Mouse (Mus musculus) urinary bladder, postnatal 10 days (tissue): ENCODE results near the gene Smtn.

Experiments
- DNase-seq: peaks from one replicate; pipeline ENCODE4 v3.0.0; 2022; ENCODE audit warnings: low spot score

The Smtn gene

DNA sequence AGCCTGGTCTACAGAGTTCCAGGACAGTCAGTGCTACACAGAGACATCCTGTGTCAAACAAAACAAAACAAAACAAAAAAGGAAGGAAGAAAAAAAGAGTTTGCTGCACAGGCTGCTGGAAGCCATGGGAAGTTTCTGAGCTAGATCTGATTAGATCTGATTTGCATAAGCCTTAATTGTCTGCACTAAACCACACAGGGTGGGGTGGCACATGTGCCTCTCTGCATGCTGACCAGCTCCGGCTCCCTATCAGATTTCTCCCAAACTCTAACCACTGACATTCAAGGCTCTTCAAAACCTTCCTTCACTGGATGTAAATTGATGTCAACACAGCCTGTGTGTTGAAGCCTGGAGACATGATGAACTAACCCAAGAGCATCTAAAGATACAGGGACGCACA, 6.6 kb upstream of the Smtn start:
- no peak for DNase-seq

DNA sequence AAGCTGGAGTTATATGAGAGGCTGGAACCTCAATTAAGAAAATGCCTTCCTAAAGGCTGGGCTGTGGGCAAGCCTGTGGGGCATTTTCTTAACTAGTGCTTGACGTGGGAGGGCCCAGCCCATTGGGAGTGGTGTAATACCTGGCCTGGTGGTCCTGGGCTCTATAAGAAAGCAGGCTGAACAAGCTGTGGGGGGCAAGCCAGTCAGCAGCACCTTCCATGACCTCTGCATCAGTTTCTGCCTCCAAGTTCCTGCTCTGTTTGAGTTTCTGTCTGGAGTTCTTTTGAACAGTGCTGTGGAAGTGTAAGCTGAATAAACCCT, 5.8 kb upstream of the Smtn start:
- DNase-seq, result no peak

DNA sequence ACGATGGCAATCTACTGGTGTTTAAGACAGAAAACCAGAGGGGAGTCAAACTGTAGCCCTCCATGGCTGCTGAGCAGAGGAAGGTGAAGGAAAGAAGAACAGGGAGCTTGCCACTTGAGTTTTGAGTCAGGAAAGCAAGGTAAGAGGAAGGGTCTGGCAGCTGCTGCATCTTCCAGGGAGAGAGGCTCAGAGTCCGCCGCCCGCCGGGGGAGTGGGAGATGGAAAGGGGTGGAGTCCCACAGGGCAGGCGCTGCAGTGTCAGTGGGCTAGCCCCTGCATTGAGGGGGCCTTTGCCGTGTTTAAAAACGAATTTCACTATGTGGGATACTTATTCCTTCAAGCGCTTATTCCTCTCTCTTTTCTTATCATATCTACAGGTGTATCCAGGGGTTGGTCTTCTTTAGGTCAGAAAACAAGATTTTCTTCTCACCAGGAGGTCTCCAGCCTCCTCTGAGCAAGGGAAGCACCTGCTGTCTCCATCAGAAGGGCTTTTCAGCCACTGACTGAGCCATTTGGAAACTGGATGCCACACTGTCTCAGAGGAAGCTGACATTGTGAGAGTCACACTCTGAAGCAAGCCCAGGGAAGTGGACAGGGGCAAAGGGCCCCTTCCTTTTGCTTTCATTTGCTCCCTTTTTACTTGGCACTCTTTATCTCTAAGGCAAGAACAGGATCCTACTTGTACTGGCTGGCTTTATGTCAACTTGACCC, 5.3 kb upstream of the Smtn start:
- no peak for DNase-seq

DNA sequence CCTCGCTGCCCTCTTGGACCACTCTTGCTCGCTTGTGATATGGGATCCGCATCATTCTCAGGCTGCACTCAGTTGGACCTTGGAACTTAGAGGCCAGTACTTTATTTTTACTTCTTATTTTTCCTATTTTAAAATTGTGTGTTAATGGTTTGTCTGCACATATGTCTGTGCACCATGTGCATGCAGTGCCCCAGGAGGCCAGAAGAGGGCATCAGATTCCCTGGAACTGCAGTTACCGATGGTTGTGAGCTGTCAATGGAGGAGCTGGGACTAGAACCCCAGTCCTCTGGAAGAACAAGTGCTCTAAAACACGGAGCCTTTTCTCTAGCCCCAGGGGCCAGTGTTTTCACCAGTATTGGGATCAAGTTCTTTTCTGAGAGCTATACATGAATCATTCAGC, 4.0 kb upstream of the Smtn start:
- no peak for DNase-seq

DNA sequence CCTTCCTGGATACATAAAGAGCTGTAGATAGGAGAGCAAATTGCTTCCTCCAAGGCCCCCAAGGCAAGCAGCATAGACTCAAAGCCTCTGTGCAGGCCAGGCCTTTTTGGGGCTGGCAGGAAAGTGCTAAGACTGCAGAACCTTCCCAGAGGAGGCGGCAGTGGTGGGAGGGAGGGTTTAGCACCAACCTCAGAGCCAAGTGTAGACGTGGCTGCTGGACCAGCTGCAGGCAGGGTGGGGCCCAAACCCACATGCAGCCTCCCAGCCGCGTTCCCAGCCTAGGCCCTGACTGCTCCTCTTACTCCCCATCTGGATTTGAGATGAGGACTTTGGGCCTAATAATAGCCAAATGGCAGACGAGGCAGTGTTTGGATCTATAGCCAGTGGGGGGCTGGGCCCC, 2.6 kb upstream of the Smtn start:
- DNase-seq, result no peak

DNA sequence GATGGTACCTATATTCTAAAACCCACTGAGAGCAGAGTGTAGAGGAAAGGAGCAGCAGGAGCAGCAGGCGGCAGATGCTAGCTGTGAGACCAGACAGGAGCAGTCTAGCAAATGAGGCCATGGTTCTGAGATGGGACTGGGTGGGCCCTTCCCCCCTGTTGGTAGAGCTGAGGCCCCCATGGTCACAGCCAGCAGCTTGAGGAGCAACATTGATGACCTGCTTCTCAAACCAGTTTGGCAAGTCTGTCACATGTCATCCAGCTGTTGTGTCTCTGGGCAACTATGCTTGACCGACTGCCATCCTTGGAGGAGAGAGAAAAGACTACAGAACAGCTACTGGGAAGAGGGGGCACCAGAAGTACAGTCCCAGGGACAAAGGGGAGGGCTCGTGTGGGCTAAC, 1.5 kb upstream of the Smtn start:
- DNase-seq, result no peak

DNA sequence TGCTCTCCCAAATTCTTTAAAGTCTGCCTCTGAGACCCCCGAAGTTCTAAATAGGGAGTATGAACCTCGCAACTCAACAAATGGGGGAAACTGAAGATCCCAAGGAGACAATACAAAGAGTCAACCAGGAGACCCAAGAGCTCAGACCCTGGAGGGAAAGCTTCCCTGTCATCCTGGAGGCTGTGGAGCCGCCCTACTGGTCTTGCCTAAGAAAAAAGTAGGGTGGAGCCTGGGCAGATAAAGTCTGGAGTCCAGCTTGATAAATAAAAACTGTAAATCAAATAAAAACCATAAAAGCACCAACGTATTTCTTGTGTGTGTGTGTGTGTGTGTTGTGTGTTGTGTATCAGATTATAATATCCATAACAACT, 601 bp downstream of the Smtn start:
- no peak for DNase-seq

DNA sequence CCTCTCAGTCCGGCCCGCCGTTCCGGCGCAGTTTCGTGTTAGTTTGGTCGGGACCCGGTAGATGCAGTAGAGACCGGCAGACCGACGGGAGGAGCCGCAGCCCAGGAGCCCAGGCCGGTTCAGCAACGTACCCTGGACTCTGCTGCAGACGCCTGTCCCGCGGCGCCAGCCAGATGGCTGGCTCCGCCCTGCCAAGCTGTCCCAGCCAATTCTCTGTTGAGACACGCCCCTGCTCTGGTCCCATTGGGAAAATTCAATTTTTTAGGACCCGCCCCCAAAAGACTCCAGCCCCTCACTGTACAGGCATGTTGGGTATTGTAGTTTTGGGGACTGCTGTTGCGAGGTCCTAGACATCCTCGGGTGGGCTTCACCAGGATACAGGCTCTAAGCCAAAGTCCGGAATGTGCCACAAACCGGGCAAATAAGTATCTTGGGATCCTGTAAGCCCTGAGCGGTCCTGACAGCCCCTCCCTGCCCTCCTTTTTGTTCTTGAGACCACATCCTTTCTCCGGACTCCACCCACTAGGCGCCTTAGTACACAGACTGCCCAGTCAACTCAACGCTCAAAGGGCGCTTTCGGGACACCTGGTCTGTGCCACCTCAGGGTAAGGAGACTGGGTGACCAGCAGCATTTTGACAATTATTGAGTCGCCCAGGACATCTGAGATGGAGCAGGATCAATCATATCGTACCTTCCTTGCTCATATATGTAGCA, 1.1 kb downstream of the Smtn start:
- peak; percentile 79 for DNase-seq

DNA sequence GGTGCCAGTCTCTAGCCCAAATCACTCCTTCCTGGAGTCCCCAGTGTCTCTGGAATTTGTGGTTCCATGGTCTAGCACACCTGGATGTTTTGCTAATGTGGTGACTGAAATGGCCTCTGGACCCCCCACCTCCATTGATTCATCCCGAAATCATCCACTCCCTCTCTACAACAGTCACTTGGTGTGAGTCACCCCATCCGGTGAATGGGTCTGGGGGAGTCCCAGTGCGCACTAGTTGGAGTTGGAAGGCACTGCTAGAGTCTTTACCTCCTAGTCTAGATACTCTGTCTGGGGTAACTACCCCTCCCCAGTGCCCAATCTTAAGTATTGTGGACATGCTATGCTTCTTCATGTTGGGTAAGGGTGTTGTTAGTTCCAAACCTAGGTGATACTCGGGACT, 2.1 kb downstream of the Smtn start:
- no peak for DNase-seq

DNA sequence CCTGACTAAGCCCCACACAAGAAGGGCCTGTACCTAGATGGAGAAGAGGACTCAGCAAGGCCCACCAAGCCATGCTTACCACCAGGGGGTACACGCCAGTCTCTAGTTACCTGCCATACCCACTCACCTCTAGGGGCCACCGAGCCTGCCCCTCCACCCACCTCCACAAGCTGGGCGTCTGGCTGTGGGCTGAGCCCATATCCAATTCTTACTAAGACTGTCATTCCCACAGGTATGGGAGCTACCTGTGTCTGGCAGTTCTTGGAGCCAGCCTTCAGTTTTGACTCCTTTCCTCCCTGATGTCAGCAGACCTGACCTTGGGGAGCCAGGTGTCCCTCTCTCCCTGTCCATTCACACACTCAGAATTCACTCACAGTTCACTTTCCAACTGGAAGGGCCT, 2.7 kb downstream of the Smtn start:
- no peak for DNase-seq

DNA sequence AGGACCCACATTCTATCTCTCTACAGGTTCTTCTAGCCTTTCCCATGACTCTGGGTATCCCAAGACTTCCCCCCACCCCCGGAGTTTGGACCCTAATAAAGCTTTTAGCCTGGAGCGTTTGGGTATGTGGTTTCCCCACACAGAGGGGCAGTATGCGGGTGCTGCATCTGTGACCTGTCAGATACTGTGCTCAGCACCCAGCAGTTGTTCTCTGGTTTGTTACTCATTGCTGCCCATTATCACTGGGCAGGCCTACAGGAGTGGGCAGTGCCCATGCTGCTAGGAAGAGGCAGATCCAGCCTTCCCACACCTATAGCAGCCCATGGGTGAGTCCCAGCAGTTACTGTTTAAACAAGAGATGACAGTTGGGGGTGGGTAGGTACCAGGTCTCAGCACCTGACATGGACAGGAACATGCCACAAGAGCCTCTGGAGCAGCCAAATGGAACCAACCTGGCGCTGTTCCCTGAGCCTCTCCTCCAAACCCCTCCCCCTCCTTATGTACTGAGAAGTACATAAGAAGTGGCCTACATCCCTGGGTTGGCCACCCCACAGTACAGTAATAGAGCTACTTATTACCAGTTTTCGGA, 3.6 kb downstream of the Smtn start:
- DNase-seq, result no peak

DNA sequence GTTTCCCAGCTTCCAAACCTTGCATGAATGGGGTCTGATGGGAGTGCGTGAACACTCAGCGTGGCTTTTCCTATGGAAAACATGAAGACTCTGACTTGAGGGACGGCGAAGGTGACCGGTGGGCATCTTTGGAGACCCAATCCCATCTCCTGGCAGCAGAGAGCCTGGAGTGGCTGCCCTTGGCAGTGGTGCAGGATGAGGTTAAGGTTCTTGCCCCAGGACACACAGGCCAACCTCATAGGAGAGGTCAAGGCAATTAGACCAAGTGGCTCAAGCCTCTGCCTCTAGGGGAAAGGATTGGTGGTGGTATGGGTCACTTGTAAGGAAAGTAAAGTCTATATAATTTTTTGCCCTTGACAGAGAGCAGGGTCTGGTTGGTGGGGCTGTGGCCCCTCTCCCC, 4.3 kb downstream of the Smtn start:
- DNase-seq, result no peak

DNA sequence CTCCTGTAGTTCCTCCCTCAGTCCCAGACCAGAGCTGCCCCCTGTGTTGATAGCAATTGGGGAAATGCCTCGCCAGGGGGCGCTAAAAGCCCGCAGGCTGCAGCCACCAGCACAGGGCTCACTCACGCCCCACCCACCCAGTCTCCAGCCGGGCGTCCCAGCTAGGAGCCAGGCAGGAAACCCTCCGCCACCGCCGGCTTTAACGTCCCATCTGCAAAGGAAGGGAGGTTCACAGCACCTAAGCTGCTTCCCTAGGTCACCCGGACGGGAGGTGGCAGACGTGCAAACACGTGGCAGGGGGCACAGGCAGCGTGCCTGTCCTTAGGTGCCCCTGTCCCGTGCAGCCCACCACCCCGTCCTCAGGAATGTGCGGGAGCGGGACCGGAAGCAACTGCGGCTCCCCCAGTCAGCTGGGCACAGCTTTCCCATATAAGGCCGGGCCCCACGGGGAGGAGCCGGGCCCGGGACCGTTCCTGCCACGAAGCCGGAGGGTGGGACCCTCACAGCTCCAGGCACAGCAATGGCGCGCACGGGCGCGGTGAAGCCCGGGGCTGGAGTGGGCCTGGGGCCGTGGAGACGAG, 4.9 kb downstream of the Smtn start:
- DNase-seq, result peak; percentile 93

DNA sequence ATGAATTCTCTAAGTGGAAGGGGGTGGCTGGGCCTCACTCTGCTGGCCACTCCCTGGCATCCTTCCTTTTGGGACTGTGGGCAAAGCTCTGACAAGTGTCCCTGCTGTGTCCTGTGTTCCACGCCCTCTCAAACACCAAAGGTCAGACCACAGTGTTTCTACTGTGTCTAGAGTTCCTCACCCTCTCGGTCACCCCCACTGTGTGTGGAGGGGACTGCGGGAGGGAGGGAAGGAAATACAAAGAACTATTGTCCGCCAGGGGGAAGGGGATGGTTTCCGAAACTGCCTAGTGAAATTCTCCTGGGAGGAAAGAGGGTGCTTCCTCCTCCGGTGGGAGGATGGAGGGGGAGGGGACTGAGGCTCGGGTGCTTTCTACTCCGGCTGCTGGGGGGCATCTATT, 5.5 kb downstream of the Smtn start:
- no peak for DNase-seq

DNA sequence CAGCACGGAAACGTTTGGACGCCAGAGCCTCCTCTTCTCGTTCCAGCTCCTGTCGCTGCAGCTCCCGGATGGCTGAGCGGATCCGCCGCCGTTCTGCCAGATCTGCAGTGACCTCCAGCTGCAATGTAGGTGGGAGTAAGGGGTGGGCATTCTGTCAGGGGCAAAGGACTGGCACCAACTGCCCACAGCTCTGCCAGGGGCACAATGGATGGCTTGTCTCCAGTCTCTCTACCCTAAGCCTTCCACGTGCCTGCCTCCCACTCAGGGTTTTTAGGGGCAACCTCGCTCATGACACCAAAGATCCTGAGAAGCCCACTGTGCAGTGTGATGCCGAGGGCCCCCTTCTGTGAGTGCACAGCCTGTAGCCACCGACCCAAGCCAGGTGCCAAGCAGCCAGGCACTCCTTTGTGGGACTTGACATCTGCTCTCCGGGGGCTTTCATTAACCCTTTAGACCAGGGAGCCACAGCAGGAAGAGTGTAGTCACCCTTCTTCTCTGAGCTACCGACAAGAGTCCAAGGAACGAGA, 6.9 kb downstream of the Smtn start:
- no peak for DNase-seq

DNA sequence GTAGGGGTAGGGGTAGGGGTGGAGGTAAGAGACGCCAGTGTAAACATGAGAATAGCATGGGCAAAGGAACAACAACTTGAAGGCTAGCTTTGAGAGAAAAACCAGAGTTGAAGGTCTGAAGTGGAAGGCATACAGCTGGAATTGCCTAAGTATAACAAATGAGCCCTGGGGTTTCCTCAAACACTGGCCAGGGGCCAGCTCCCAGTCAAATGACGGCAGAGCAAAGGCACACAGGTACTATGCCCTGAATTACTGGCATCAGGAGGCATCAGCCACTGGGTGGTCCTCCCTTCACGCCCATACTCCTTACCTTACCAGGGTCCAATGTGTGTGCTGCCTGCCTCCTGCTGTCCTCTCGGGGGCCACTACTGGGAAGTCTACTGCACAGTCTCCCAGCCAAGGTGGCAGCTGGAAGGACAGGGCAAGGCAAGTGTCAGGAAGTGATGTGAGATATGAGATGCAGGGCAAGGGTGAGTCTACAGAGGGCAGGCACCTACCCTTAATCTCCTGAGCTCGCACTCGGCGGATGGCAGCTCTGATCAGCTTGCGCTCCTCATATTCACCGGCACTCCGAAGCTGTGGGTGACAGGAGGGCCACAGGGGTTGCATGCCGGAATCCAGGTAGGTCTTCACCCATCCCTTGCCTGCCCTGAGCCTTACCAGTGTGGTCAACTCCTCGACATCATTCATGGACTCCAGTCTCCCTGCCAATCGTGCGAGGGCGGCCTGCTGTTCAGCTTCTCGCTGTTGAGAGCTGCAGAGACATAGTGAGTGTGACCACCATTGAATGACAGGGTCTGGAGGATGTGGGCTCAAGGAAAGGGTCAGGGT, 8.1 kb downstream of the Smtn start:
- no peak for DNase-seq

DNA sequence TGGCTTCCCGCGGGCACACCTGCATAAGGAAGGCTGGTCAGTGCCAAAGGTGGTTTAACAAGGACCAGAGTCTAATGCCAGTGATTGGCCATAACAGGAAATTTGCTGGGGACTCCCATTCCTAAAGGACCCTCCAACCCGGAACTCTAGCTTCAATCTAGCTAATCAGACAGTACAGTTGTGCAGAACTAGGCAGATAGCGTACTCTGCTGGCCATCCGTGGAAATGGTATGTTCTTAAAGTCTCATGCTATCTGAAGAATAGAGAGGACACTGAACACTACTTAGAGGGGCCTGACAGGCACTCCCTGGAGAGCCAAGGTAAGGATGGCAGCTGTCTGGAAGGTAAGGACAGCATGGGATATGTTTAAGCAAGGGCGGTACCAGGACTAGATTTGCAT, 8.8 kb downstream of the Smtn start:
- DNase-seq, result no peak

DNA sequence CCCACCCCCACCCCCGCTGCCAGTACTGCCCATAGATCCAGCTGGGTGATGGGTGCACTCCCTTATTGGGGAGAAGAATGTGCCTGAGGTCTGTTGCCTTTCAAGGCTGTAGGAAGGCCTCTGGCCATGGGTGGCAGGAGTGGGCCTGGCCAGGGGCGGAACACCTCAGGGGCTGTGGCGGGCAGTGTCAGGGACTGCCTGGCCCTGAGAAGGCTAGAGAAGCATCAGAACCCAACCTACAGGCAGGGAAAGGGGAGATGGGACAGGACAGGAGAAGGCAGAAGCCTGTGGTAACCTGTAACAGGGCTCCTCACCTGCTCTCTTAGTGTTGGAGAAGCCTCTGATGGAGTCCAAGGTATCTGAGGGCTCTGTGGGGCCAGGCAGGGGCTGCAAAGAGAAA, 9.7 kb downstream of the Smtn start:
- no peak for DNase-seq

DNA sequence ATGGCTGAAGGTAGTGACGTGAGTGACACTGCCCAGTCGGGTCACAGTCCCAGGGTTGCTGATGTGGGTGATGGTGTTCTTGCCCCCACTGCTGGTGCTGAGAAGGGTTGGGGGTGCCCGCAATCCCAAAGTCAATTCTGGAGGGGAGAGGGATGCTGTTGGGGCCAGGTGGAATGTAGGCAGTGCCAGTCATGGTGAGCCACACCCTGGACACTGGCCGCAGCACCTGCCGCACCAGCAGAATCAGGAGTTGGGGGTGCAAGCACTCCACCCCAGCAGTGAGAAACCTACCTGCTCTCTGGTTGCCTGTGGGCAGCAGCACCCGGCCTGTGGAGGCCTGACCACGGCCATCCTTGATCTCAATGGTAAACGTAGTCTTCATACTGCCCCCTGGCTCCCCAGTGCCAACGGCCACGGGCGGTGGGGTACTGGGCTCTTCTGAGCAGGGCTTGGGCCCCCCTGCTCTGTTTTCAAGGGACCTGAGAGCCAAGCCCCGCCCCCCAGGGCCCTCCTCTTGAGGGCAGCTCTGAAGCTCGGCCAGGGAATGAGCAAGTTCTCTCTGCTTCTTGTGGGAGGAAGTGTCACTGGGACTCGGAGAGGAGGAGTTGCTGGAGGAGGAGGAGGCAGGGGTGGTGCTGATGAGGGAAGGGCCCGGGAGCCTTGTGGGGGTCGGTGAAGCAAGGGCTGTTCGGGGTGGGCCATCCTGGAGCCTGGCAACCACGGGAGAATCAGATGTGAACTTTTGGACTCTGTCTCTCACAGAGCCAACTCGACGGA, 10.7 kb downstream of the Smtn start:
- DNase-seq, result peak; percentile 44

DNA sequence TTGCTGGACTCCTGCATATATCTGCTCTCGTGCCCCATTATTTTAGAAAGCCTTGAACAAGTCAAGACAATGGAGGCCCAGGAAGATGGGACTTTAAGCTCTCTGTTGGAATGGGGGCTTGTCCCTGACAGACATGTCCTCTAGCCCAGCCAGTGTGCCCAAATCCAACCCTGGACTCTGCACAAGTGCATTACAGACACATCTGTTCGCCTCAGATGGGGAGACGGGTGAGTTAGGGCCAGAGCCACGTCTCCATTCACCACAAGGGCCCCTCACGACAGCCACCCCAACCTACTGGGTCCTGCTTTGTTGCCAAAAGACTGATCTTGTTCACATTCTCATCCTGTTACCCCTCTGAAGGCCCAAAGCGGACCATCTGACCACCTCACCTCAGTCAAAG, 12.2 kb downstream of the Smtn start:
- DNase-seq, result no peak

DNA sequence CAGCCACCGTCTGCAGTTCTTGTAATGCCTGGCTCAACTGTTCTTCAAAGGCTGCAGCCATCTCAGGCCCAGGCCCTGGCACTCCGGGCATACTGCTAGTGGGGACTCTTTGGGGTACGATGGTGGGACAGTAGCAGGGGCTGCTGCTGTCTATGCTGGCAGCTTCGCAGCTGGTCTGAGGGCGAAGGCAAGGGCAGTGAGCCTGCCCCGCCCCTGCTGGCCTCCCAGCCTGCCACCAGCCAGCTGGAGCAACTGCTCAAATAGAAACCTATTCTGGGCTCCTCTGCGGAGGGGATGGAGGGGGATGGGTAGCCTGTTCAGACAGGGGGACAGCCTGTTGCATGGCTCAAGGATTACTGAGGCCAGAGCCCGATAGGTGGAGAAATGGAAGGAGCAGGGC, 12.6 kb downstream of the Smtn start:
- DNase-seq, result no peak
